Mouse (Mus musculus): ENCODE results near the gene Cpt1a. TPM values are rescaled to one million over a fixed set of nuclear protein-coding genes. Genes with fewer than 3 reads are reported as not detected.

Cpt1a gene
- polyA plus RNA-seq (2017; shearing (Covaris generic)): 47.4 TPM

GRCm38 (mm10) chr19:3322261-3322969, at the start of gene Cpt1a:
Gene Cpt1a, plus strand, starts transcription at chr19:3322334.

GRCm38 (mm10) chr19:3282572-3283467, 39.3 kb upstream of the Cpt1a start, which contains the start of the genes Mrpl21 and Ighmbp2:
Gene Mrpl21, plus strand, starts transcription at chr19:3282901.
Gene Ighmbp2, minus strand, starts transcription at chr19:3283017.

GRCm38 (mm10) chr19:3388629-3389057, 66.5 kb downstream of the Cpt1a start, which contains the start of gene Tesmin:
Gene Tesmin, plus strand, starts transcription at chr19:3388857.

GRCm38 (mm10) chr19:3414268-3414733, 92.2 kb downstream of the Cpt1a start, which contains the start of gene Gal:
Gene Gal, minus strand, starts transcription at chr19:3414544.

Other genes with a start within 250 kb of the Cpt1a start
- 98.6 TPM for gene Mrpl21, start 39.4 kb upstream of the Cpt1a start, polyA plus RNA-seq (2017; shearing (Covaris generic))
- gene Ighmbp2, start 39.3 kb upstream of the Cpt1a start, polyA plus RNA-seq (2017; shearing (Covaris generic)): 20.9 TPM
- not detected for gene Tesmin, start 66.5 kb downstream of the Cpt1a start, polyA plus RNA-seq (2017; shearing (Covaris generic))
- 6.6 TPM for gene Gal, start 92.2 kb downstream of the Cpt1a start, polyA plus RNA-seq (2017; shearing (Covaris generic))

All from inflammation-experienced regulatory T-cells, adult 16 weeks (primary cell).